Mouse (Mus musculus) megakaryocyte progenitor cell, adult 5-6 weeks (primary cell): ENCODE measurements around the gene Resf1. TPM values are rescaled to one million over a fixed set of nuclear protein-coding genes. Genes with fewer than 3 reads are reported as not detected.
A peak's percentile ranks its signal among the peaks of the same experiment; 100 is the strongest.
"Not testable (repeated sequence)": the region's sequence is repeated elsewhere in the genome, so short reads cannot be mapped to it uniquely, and the experiment has no call there.

Experiments used
- ATAC-seq: replicated peaks from 2 replicates; pipeline ENCODE4 v1.8.0; 2016; ENCODE audit warnings: mild to moderate bottlenecking, moderate TSS enrichment, inconsistent platforms; ENCODE audit not compliant: poor library complexity
- total RNA-seq, 2 experiments: library from RNA; stranded (forward) in 1 of 2; stranded (reverse) in 1 of 2; fragments of 157-497, 149-512 nt in 1 of 2; fragments of 200-1000 nt in 1 of 2; gene quantifications; 2 replicates each; pipeline versions ENCODE4 v1.2.3 to v1.2.4; 2015 to 2017

The Resf1 gene
- total RNA-seq, 2 experiments from 2014 or later = 25.4 to 54.3 TPM

DNA sequence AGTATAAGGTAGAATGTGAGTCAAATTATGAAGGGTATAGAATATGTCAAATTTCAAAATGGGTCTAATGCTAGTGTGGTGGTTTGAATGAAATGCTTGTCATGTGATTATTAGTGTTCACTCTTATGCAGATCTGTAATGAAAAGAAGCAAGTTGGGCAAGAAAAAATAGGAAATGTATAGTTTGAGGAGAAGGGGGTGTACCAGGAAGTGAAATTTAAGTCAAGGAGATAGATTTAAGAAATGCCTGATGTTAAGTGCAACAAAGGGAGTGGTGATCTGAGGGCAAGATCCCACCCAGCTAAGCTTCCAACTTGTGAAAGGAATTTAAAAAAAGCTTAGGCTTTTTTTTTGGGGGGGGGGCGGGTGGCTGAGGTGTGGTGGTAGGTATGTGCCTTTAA, 29.4 kb downstream of the Resf1 start:
- 0 out of 2 replicates have a peak, but pooled peaks have one; percentile 14 for ATAC-seq

DNA sequence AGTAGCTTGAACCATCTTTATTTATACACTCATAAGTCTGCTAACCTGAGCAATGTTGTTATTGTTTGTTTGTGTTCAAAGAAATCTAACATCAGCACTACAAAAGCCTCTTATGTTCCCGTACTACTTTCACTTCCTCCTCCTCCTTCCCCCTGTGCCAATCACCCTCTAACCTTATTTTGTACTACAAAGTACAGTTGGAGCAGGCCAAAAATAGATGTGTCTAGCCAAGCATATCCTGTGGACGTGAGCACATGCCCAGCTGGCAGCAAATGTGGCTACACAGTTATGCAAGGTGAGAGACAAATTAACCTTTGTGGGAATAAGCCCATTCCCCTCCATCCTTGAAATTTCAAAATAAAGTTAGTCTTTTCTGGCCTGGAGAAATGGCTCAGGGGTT, 34.6 kb downstream of the Resf1 start:
- ATAC-seq = peak; percentile 99

DNA sequence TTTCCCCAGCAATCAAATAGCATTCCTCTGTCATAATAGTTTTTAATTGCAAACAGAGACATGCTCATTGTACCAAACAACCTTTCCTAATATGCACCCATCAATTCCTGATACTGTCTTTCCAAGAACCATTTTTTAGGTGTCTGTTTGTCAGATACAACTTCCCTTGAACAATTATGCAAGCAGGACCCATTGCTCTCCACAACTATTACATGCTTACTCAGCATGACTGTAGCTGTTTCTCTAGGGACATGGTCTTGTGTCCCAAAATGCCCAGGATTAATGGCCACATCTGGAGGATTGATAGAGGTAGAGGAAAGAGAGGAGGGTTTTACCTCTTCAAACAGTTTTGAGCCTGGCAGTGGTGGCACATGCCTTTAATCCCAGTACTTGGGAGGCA, 35.2 kb downstream of the Resf1 start:
- no peak for ATAC-seq

- not testable (repeated sequence) for ATAC-seq
These were observed 39.0 kb downstream of the Resf1 start for GRCm38 (mm10) chr6:149348211-149348610.

DNA sequence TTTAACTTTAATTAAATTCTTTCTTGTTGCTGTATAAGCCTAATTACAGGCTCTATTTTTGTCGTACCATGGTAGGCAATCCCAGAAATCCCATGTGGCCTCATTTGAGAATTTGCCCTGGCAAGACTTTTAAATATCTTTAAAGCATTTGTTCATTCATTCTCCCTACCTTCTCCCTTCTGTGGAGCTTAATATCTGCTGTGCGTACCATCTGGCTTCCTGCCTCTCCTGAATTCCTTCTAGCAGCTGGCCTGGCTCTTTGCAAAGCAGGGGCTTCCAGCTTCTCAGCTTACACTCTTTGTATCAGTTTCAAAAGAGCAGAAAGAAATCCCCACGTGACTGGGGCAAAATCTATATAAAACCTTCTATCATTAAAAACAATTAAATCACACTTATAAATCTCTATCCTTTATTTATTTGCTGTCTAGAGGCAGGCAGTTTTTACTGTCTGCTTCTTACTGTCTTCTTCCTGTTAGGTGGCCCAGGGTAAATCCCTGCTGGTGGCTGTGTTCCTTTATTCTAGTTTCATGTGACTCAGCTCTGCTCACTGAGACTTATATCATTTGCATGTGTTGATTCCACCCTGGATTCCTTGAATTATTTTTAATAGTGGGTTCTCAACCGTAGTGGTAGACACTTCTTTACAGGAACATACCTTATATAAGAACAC, 45.7 kb downstream of the Resf1 start:
- no peak for ATAC-seq

DNA sequence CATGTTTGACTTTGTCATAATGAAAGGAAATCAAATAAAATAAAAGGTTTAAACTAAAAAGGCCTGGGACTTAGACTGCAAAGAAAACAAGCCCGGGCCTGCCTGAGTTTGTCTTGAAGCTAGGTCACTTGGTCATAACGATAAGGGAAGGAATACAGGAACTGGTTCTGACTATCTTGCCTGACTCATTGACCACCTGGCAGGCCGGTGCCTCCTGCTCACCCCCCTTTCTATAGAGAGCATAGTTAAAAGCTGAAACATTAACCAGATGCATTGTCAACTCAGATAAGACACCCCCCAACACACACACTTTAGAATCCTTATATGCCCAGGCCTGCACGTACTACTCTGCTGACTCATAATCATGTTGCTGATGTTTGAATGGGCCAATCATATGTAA, 46.6 kb downstream of the Resf1 start:
- peak; percentile 65 for ATAC-seq

DNA sequence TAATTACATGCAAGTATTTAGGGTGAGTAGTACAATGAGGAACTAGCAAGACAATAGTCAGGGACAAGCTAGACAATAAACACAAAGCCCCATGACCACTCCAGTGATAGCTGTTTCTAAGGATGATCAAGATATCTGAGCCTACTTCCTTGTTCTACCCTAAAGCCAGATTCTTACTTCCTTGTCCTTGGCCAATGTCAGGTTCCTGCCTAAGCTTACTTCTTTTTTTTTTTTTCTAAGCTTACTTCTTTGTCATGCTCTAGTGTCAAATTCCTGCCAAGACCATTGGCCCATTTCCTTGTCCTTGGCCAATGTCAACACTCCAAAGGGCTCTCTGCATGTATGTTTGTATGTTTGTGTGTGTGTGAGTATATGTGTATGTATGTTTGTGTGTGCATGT, 47.9 kb downstream of the Resf1 start:
- ATAC-seq = 0 out of 2 replicates have a peak, but pooled peaks have one; percentile 26

DNA sequence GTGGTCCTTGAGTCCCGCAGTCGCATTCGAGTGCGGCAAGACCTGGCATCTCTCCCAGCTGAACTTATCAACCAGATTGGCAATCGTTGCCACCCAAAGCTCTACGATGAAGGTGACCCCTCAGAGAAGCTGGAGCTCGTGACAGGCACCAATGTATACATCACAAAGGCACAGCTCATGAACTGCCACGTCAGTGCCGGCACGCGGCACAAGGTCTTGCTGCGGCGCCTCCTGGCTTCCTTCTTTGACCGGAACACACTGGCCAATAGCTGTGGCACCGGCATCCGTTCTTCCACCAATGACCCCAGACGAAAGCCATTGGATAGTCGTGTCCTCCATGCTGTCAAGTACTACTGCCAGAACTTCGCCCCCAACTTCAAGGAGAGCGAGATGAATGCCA, 53.3 kb downstream of the Resf1 start:
- ATAC-seq = not testable (repeated sequence)

DNA sequence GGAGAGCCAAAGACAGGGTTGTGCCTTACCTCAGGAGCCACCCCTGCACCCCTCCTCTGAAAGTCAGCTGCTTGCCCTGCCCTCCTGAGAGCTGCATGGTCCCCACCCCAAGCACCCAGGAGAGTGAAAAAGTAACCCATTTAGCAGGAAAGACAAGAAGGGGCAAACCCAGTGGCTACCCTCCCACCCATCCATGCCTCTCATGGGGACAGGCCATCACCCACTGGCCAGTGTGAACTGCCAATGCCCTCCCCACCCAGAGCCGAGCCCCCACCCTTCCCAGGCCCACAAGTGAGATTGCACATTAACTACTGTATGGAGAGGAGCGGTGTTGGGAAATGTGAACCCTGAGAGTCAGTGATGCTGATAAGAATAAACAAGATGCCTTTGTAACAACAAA, 56.8 kb downstream of the Resf1 start:
- not testable (repeated sequence) for ATAC-seq

- ATAC-seq = no peak
These were observed 57.2 kb downstream of the Resf1 start for GRCm38 (mm10) chr6:149366403-149366802.

- peak; percentile 100 for ATAC-seq
These were observed 65.8 kb downstream of the Resf1 start for GRCm38 (mm10) chr6:149374986-149375457.

GRCm38 (mm10) chr6:149383531-149383930, 74.3 kb downstream of the Resf1 start:
- ATAC-seq = no peak

Other genes with a start within 250 kb of the Resf1 start
- gene Dennd5b, start 207.7 kb upstream of the Resf1 start, total RNA-seq (2015) = 2.6 and 3.1 TPM in 2 replicates
- 2.3 and 4.3 TPM in 2 replicates for gene Dennd5b, start 207.7 kb upstream of the Resf1 start, total RNA-seq (2017)
- not detected in 2 replicates for gene Gm10203, start 179.2 kb upstream of the Resf1 start, total RNA-seq (2015)
- not detected in 2 replicates for gene Gm10203, start 179.2 kb upstream of the Resf1 start, total RNA-seq (2017)
- 8.2 and 21.1 TPM in 2 replicates for gene Etfbkmt, start 169.6 kb upstream of the Resf1 start, total RNA-seq (2015)
- 6.9 and 10.8 TPM in 2 replicates for gene Etfbkmt, start 169.6 kb upstream of the Resf1 start, total RNA-seq (2017)
- 7.7 and 11.9 TPM in 2 replicates for gene Amn1, start 120.7 kb upstream of the Resf1 start, total RNA-seq (2015)
- 9.5 and 13.0 TPM in 2 replicates for gene Amn1, start 120.7 kb upstream of the Resf1 start, total RNA-seq (2017)
- 3.5 and 6.8 TPM in 2 replicates for gene Bicd1, start 99.5 kb downstream of the Resf1 start, total RNA-seq (2015)
- 8.1 and 9.7 TPM in 2 replicates for gene Bicd1, start 99.5 kb downstream of the Resf1 start, total RNA-seq (2017)